Mouse (Mus musculus) embryonic stem cell, embryonic (primary cell): ENCODE results near the gene BC030870.

Experiments
- CTCF ChIA-PET, 4 experiments: fragments of 300-600 bp in 2 of 4; fragments of 350-600 bp in 2 of 4; sonication (Branson Sonifier 250); formaldehyde crosslinking; loops; one replicate each; lab custom pipeline; 2022; ENCODE audit warnings: inconsistent platforms in 2 of 4; lab: Charles Lee
- POLR2A ChIA-PET, 4 experiments: fragments of 300-600 bp in 2 of 4; fragments of 350-600 bp in 2 of 4; sonication (Branson Sonifier 250); formaldehyde crosslinking; loops; one replicate each; lab custom pipeline; 2022; ENCODE audit warnings: antibody characterized with exemption in 4 of 4, inconsistent platforms in 1 of 4; lab: Charles Lee

Gene BC030870

DNA sequence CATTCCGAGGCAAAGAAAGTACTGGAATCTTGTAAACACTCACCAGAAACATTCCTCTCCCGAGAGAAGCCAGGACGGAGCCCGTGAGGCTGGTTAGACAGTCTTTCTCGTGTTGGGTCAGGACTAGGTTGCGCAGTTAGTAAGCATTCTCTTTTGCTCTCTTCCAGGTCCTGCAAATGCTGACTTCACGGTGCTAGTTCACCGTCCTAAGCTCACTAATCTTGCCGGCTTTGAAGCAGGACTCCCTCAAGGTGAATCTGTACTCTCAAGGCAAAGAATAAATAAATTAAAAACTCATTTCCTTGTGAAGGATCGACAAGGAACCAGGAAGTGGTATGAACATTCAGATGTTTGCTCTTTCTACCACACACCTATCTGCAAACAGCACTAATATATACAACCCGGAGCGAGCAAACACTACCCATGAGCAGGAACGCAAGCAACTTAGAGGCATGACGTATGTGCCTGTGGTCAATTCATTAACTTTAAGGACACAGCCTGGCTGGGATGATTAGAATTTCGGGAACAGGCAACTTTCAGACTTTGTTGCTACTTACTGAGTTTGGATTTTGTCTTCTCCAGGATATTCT is at the start of gene BC030870:
Gene BC030870, minus strand, starts transcription at position 365 of the 590 bp plus-strand sequence.
- CTCF ChIA-PET, result interaction anchor here in 1 of 4 experiments (0.6 kb wide), 1 partner anchor 9 kb away, joined by 3 read pairs; no protein-coding TSS in a partner anchor

DNA sequence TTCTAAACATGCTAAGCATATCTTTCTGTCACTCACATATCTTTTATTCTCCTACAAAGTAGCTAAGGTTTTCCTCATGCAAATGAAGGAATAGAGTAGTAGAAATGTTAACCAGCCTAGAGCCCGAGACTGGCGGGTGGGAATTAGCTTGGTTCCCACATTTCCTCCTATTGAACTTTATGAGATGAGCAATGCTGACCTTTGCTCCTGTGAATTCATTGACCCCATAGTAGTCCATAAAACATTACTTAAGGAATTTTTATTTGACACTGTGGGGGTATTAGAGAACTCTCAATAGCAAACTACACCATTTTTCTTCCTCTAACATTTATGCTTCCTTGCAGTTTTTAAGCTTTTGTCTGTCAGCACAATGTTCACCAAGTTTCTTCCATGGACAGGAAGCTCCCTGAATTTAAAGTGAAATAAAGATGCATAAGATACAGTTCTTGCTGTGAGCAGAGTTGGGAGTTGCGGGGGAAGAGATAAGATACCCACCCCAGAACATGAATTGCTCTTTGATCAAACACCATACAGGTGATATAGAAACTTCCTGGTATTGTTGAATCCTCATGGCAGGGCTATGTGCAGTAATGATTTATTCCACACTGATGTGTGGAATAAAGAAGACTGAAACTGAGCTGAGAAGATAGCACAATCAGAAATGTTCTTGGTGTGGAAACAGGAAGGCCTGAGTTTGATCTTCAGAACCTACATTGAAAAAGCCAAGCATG is 45.5 kb upstream of the BC030870 start:
- ChIA-PET POLR2A (interaction anchor here in 1 of 4 experiments (0.6 to 2.6 kb wide), 2 partner anchors 19 to 107 kb away, joined by 3 to 8 read pairs; no protein-coding TSS in a partner anchor), CTCF (interaction anchor here in 1 of 4 experiments (0.5 kb wide), 1 partner anchor 276 kb away, joined by 5 read pairs; no protein-coding TSS in a partner anchor)

More for the DNA sequence above, at the start of gene BC030870:
- POLR2A ChIA-PET, result no interaction called here

DNA sequence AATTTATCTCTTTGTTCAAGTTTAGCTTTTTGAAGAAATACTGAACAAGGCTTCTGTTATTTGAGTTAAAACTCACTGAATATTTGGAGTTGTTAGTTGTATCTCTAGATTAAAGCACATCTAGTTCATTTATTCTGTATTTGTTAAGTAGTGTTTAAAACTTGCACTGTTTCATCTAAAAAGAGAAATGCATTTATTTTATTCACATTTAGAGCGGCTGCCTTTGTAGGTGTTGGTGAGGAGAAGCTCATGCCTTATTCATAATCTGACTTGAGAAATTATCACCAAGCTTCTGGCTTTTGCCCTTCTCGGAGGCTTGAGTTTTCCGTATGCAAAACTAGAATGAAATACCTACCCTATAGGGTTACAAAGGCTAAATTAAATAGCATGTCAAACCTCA is 39.8 kb upstream of the BC030870 start:
- CTCF ChIA-PET, result interaction anchor here in 1 of 4 experiments (0.6 kb wide), 1 partner anchor 144 kb away, joined by 4 read pairs; no protein-coding TSS in a partner anchor

GRCm38 (mm10) chr8:65160676-65161075 is 31.3 kb upstream of the BC030870 start:
- POLR2A ChIA-PET, result interaction anchor here in 2 of 4 experiments (0.6 to 0.7 kb wide), 3 partner anchors 163 to 1326 kb away, joined by 4 to 5 read pairs (median 4); partner anchors contain the start of gene Tma16 (in 1 of the 2)
- CTCF ChIA-PET, result interaction anchor here in 3 of 4 experiments (0.5 to 0.7 kb wide), 7 partner anchors 15 to 866 kb away, joined by 3 to 5 read pairs (median 4); no protein-coding TSS in a partner anchor

More for the DNA sequence above, 39.8 kb upstream of the BC030870 start:
- POLR2A ChIA-PET, result no interaction called here

GRCm38 (mm10) chr8:65159096-65159748 is 29.9 kb upstream of the BC030870 start:
- ChIA-PET CTCF (no interaction called here), POLR2A (no interaction called here)

DNA sequence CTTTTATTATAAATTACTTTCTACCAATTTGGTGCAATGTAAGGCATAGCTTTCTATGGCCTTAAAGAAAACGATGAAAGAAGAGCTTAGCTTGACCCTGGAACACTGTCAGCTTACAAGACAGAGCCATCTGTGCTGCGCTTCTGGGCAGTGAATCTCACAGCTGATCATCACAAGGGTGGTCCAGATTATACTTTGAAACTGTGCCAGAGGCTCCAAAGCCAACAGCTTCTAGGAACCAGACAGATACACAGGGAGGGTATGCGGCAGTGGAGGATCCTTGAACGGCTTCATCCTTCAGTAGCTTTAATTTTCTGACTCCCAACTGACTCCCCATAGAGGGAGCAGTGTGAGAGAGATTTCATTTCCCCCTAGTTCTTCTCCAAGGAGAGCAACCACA is 28.5 kb upstream of the BC030870 start:
- POLR2A ChIA-PET, result no interaction called here

GRCm38 (mm10) chr8:65138830-65139466 is 9.6 kb upstream of the BC030870 start:
- CTCF ChIA-PET, result interaction anchor here (0.6 to 1.7 kb wide), 16 partner anchors 10 to 1358 kb away, joined by 3 to 9 read pairs (median 4); partner anchors contain the start of gene BC030870 (in 1 of the 4)
- POLR2A ChIA-PET, result interaction anchor here in 1 of 4 experiments (1.0 kb wide), 1 partner anchor 192 kb away, joined by 3 read pairs; the partner anchor contains the start of gene Tmem192

More for the DNA sequence above, 28.5 kb upstream of the BC030870 start:
- CTCF ChIA-PET, result no interaction called here

- ChIA-PET CTCF (interaction anchor here in 3 of 4 experiments (0.5 to 1.2 kb wide), 5 partner anchors 13 to 1088 kb away, joined by 3 to 16 read pairs (median 3); no protein-coding TSS in a partner anchor), POLR2A (no interaction called here)
Measured at GRCm38 (mm10) chr8:65126454-65126853, 2.9 kb downstream of the BC030870 start.

- ChIA-PET CTCF (interaction anchor here in 3 of 4 experiments (0.5 to 1.2 kb wide), 5 partner anchors 13 to 1088 kb away, joined by 3 to 16 read pairs (median 3); no protein-coding TSS in a partner anchor), POLR2A (interaction anchor here in 2 of 4 experiments (0.6 to 0.7 kb wide), 2 partner anchors 9 to 240 kb away, joined by 3 read pairs; no protein-coding TSS in a partner anchor)
Measured at GRCm38 (mm10) chr8:65126014-65126413, 3.3 kb downstream of the BC030870 start.

GRCm38 (mm10) chr8:65112092-65112491 is 17.3 kb downstream of the BC030870 start:
- POLR2A ChIA-PET, result no interaction called here

DNA sequence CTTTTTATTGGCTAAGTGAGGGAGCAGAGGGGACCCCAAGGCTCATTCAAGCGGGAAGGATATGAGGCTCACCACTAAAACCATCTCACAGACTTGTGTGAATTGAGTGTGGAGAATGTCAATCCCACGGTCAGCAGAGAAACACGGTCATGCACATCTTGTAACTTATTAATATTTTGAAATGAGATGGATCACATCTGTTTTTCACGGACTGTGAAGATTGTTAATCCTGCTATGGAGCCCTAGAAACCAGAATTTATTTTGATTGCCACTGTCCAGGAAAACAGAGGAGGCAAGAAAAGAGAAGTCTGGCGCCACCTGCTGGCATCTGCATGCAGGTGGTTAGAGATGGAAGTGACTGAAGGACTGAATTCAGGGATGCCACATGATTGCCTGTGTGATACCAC is 19.1 kb downstream of the BC030870 start:
- POLR2A ChIA-PET, result interaction anchor here in 1 of 4 experiments (0.6 kb wide), 1 partner anchor 130 kb away, joined by 4 read pairs; no protein-coding TSS in a partner anchor

More at GRCm38 (mm10) chr8:65112092-65112491, 17.3 kb downstream of the BC030870 start:
- CTCF ChIA-PET, result interaction anchor here in 1 of 4 experiments (0.9 kb wide), 1 partner anchor 90 kb away, joined by 3 read pairs; no protein-coding TSS in a partner anchor

DNA sequence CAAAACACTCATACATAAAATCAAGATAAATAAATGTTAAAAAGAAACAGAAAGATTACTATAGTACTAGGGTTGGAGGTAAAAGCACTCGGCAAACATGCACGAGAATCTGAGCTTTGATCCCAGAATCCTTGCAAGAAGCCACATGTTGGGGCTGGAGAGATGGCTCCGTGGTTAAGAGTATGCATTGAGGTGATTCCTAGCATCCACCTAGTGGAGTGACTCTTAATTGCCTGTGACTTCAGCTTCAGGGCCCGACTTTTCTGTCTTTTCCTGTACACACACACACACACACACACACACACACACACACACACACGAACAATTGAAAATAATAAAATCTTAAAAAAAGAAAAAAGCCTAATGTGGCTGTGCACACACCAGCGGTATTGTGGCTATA is 20.4 kb downstream of the BC030870 start:
- ChIA-PET POLR2A (interaction anchor here in 3 of 4 experiments (0.6 to 1.2 kb wide), 5 partner anchors 72 to 223 kb away, joined by 3 to 5 read pairs (median 3); partner anchors contain the start of genes Apela (in 1 of the 3) and Tmem192 (in 1 of the 3)), CTCF (interaction anchor here (0.6 to 2.0 kb wide), 13 partner anchors 47 to 668 kb away, joined by 3 to 12 read pairs (median 5); partner anchors contain the start of genes Trim60 (in 1 of the 4) and Trim61 (in 1 of the 4))

More for the DNA sequence above, 19.1 kb downstream of the BC030870 start:
- CTCF ChIA-PET, result interaction anchor here in 1 of 4 experiments (0.6 to 1.1 kb wide), 2 partner anchors 88 to 1635 kb away, joined by 5 to 6 read pairs; no protein-coding TSS in a partner anchor

GRCm38 (mm10) chr8:65107936-65108718 is 21.2 kb downstream of the BC030870 start:
- CTCF ChIA-PET, result interaction anchor here (0.6 to 2.0 kb wide), 14 partner anchors 15 to 1389 kb away, joined by 3 to 12 read pairs (median 4); partner anchors contain the start of genes Trim60 (in 1 of the 4) and Trim61 (in 1 of the 4)
- POLR2A ChIA-PET, result interaction anchor here in 3 of 4 experiments (0.6 to 1.2 kb wide), 9 partner anchors 19 to 1535 kb away, joined by 3 to 12 read pairs (median 4); partner anchors contain the start of genes Apela (in 1 of the 3) and Tmem192 (in 1 of the 3)

GRCm38 (mm10) chr8:65104041-65104440 is 25.3 kb downstream of the BC030870 start:
- ChIA-PET POLR2A (interaction anchor here in 2 of 4 experiments (0.7 to 0.8 kb wide), 2 partner anchors 16 to 50 kb away, joined by 3 to 4 read pairs; no protein-coding TSS in a partner anchor), CTCF (interaction anchor here in 1 of 4 experiments (0.6 kb wide), 1 partner anchor 757 kb away, joined by 6 read pairs; no protein-coding TSS in a partner anchor)

DNA sequence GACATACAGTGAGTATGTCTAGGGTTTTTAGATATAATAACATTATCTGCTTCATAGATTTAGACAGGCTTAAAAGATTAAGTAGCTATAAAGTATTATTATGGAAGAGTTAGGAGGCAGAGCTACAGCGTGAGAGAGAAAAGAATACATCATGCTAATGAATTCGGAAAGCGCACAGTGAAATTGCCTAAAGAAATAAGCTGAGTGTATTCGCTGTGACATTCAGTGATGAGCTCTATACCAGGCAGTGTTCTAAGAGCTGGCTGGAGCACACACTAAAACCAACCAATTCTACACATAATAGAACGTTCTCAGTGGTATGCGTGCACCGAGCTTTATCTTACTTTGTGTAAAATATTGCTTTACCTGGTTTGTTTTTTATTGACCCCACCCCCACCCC is 25.7 kb downstream of the BC030870 start:
- ChIA-PET CTCF (no interaction called here), POLR2A (interaction anchor here in 2 of 4 experiments (0.7 to 0.8 kb wide), 2 partner anchors 15 to 50 kb away, joined by 3 to 4 read pairs; no protein-coding TSS in a partner anchor)

- POLR2A ChIA-PET, result interaction anchor here in 1 of 4 experiments (0.5 to 1.2 kb wide), 2 partner anchors 10 to 52 kb away, joined by 3 to 4 read pairs; no protein-coding TSS in a partner anchor
- CTCF ChIA-PET, result no interaction called here
Measured at GRCm38 (mm10) chr8:65099735-65100134, 29.6 kb downstream of the BC030870 start.
